Mouse (Mus musculus): ENCODE results near the gene Tstd1. TPM values are rescaled to one million over a fixed set of nuclear protein-coding genes. Genes with fewer than 3 reads are reported as not detected.
A peak's percentile ranks its signal among the peaks of the same experiment; 100 is the strongest.

The Tstd1 gene
- total and polyA plus RNA-seq, 2 experiments from 2014 or later, result 1.1 TPM; not detected in 1

- peaks cover 5% of the 10 kb centered on the region; the same call in 1 of the 2 replicates for H3K9me3 ChIP-seq (replicated peaks; ENCODE audit: control insufficient read depth, low read length)
- DNase-seq (ENCODE audit: low spot score) (no peak), ATAC-seq (ENCODE audit: insufficient read depth, low read depth) (no peak)
- TF ChIP-seq EP300 (IDR thresholded peaks at IDR 0.05; ENCODE audit: low read depth) (no peak), CTCF (IDR thresholded peaks at IDR 0.05; ENCODE audit: low read depth) (no peak)
- H3K36me3 ChIP-seq (replicated peaks; ENCODE audit: control insufficient read depth, insufficient read depth, low read length), result no peaks in the 10 kb centered on the region
- H3K4me1 ChIP-seq (ENCODE audit: control insufficient read depth, insufficient read depth), result peaks cover 33% of the 10 kb centered on the region
- H3K4me2 ChIP-seq (ENCODE audit: low read depth, low read length), result no peak overlapping the region
- 90% methylated on average over 5 of the region's 5 CpGs for WGBS
- no peak overlapping the region for H3K9ac ChIP-seq (replicated peaks; ENCODE audit: low read depth, low read length)
- no peak overlapping the region for H3K27ac ChIP-seq (ENCODE audit: low read depth)
- no peak overlapping the region for H3K4me3 ChIP-seq (ENCODE audit: low read depth, low read length)
- no peaks in the 10 kb centered on the region for H3K27me3 ChIP-seq (ENCODE audit: control insufficient read depth, insufficient read depth, low read length)
These were observed 26.4 kb downstream of the Tstd1 start for GRCm38 (mm10) chr1:171445050-171445449.

- Histone ChIP-seq H3K4me2 (ENCODE audit: low read depth, low read length) (peak overlapping the region; percentile 49), H3K4me1 (ENCODE audit: control insufficient read depth, insufficient read depth) (peaks cover 16% of the 10 kb centered on the region), H3K27me3 (ENCODE audit: control insufficient read depth, insufficient read depth, low read length) (no peaks in the 10 kb centered on the region), H3K4me3 (ENCODE audit: low read depth, low read length) (no peak overlapping the region), H3K9ac (replicated peaks; ENCODE audit: low read depth, low read length) (no peak overlapping the region), H3K9me3 (replicated peaks; ENCODE audit: control insufficient read depth, low read length) (peaks cover 5% of the 10 kb centered on the region; the same call in 1 of the 2 replicates), H3K27ac (ENCODE audit: low read depth) (peak overlapping the region; percentile 62), H3K36me3 (replicated peaks; ENCODE audit: control insufficient read depth, insufficient read depth, low read length) (no peaks in the 10 kb centered on the region)
- ATAC-seq (ENCODE audit: insufficient read depth, low read depth), result 0 out of 2 replicates have a peak, but pooled peaks have one; percentile 54
- DNase-seq (ENCODE audit: low spot score), result peak; percentile 49
- WGBS, result 26% methylated on average over 7 of the region's 7 CpGs
- TF ChIP-seq CTCF (IDR thresholded peaks at IDR 0.05; ENCODE audit: low read depth) (no peak), EP300 (IDR thresholded peaks at IDR 0.05; ENCODE audit: low read depth) (no peak)
These were observed 28.2 kb downstream of the Tstd1 start for GRCm38 (mm10) chr1:171446854-171447253.

GRCm38 (mm10) chr1:171447692-171448091, 29.0 kb downstream of the Tstd1 start:
- WGBS, result 18% methylated on average over 10 of the region's 10 CpGs

GRCm38 (mm10) chr1:171450062-171450461, 31.4 kb downstream of the Tstd1 start:
- Histone ChIP-seq H3K4me2 (ENCODE audit: low read depth, low read length) (no peak overlapping the region), H3K36me3 (replicated peaks; ENCODE audit: control insufficient read depth, insufficient read depth, low read length) (no peaks in the 10 kb centered on the region), H3K4me3 (ENCODE audit: low read depth, low read length) (no peak overlapping the region), H3K27me3 (ENCODE audit: control insufficient read depth, insufficient read depth, low read length) (no peaks in the 10 kb centered on the region), H3K4me1 (ENCODE audit: control insufficient read depth, insufficient read depth) (peaks cover 12% of the 10 kb centered on the region), H3K9me3 (replicated peaks; ENCODE audit: control insufficient read depth, low read length) (no peaks in the 10 kb centered on the region), H3K9ac (replicated peaks; ENCODE audit: low read depth, low read length) (no peak overlapping the region), H3K27ac (ENCODE audit: low read depth) (no peak overlapping the region)
- no peak for TF ChIP-seq CTCF (IDR thresholded peaks at IDR 0.05; ENCODE audit: low read depth)
- TF ChIP-seq EP300 (IDR thresholded peaks at IDR 0.05; ENCODE audit: low read depth), result no peak
- DNase-seq (ENCODE audit: low spot score), result no peak
- no peak for ATAC-seq (ENCODE audit: insufficient read depth, low read depth)
- WGBS, result 58% methylated on average over 11 of the region's 11 CpGs

More at GRCm38 (mm10) chr1:171447692-171448091, 29.0 kb downstream of the Tstd1 start:
- TF ChIP-seq EP300 (IDR thresholded peaks at IDR 0.05; ENCODE audit: low read depth) (no peak), CTCF (IDR thresholded peaks at IDR 0.05; ENCODE audit: low read depth) (no peak)
- DNase-seq (ENCODE audit: low spot score) (no peak), ATAC-seq (ENCODE audit: insufficient read depth, low read depth) (no peak)
- peaks cover 5% of the 10 kb centered on the region; the same call in 1 of the 2 replicates for H3K9me3 ChIP-seq (replicated peaks; ENCODE audit: control insufficient read depth, low read length)
- H3K27me3 ChIP-seq (ENCODE audit: control insufficient read depth, insufficient read depth, low read length), result no peaks in the 10 kb centered on the region
- no peak overlapping the region for H3K9ac ChIP-seq (replicated peaks; ENCODE audit: low read depth, low read length)
- peak overlapping the region; percentile 49 for H3K4me2 ChIP-seq (ENCODE audit: low read depth, low read length)
- no peaks in the 10 kb centered on the region for H3K36me3 ChIP-seq (replicated peaks; ENCODE audit: control insufficient read depth, insufficient read depth, low read length)
- H3K4me1 ChIP-seq (ENCODE audit: control insufficient read depth, insufficient read depth), result peaks cover 12% of the 10 kb centered on the region
- H3K4me3 ChIP-seq (ENCODE audit: low read depth, low read length), result no peak overlapping the region
- peak overlapping the region; percentile 62 for H3K27ac ChIP-seq (ENCODE audit: low read depth)

- H3K27me3 ChIP-seq (ENCODE audit: control insufficient read depth, insufficient read depth, low read length), result no peaks in the 10 kb centered on the region
- no peak overlapping the region for H3K27ac ChIP-seq (ENCODE audit: low read depth)
- WGBS, result 82% methylated on average over 10 of the region's 10 CpGs
- ATAC-seq (ENCODE audit: insufficient read depth, low read depth) (no peak), DNase-seq (ENCODE audit: low spot score) (no peak)
- TF ChIP-seq EP300 (IDR thresholded peaks at IDR 0.05; ENCODE audit: low read depth), result no peak
- TF ChIP-seq CTCF (IDR thresholded peaks at IDR 0.05; ENCODE audit: low read depth), result no peak
- H3K9ac ChIP-seq (replicated peaks; ENCODE audit: low read depth, low read length), result no peak overlapping the region
- peaks cover 12% of the 10 kb centered on the region for H3K4me1 ChIP-seq (ENCODE audit: control insufficient read depth, insufficient read depth)
- no peak overlapping the region for H3K4me3 ChIP-seq (ENCODE audit: low read depth, low read length)
- H3K9me3 ChIP-seq (replicated peaks; ENCODE audit: control insufficient read depth, low read length), result no peaks in the 10 kb centered on the region
- H3K4me2 ChIP-seq (ENCODE audit: low read depth, low read length), result no peak overlapping the region
- no peaks in the 10 kb centered on the region for H3K36me3 ChIP-seq (replicated peaks; ENCODE audit: control insufficient read depth, insufficient read depth, low read length)
These were observed 32.3 kb downstream of the Tstd1 start for GRCm38 (mm10) chr1:171451001-171451400.

- Histone ChIP-seq H3K9me3 (replicated peaks; ENCODE audit: control insufficient read depth, low read length) (no peaks in the 10 kb centered on the region), H3K36me3 (replicated peaks; ENCODE audit: control insufficient read depth, insufficient read depth, low read length) (no peaks in the 10 kb centered on the region), H3K27me3 (ENCODE audit: control insufficient read depth, insufficient read depth, low read length) (no peaks in the 10 kb centered on the region), H3K4me3 (ENCODE audit: low read depth, low read length) (no peak overlapping the region), H3K9ac (replicated peaks; ENCODE audit: low read depth, low read length) (no peak overlapping the region), H3K27ac (ENCODE audit: low read depth) (peak overlapping the region; percentile 39; the same call in 1 of the 2 replicates), H3K4me2 (ENCODE audit: low read depth, low read length) (no peak overlapping the region), H3K4me1 (ENCODE audit: control insufficient read depth, insufficient read depth) (peaks cover 6% of the 10 kb centered on the region)
- ATAC-seq (ENCODE audit: insufficient read depth, low read depth) (no peak), DNase-seq (ENCODE audit: low spot score) (no peak)
- WGBS, result 66% methylated on average over 5 of the region's 5 CpGs
- TF ChIP-seq CTCF (IDR thresholded peaks at IDR 0.05; ENCODE audit: low read depth), result no peak
- no peak for TF ChIP-seq EP300 (IDR thresholded peaks at IDR 0.05; ENCODE audit: low read depth)
These were observed 33.9 kb downstream of the Tstd1 start for GRCm38 (mm10) chr1:171452522-171452921.
